Mouse (Mus musculus) embryo, embryonic 11.5 days (tissue): ENCODE results near the gene Mtif2.
"Not testable (repeated sequence)": the region's sequence is repeated elsewhere in the genome, so short reads cannot be mapped to it uniquely, and the experiment has no call there.

Experiments used
- DNase-seq: peaks from one replicate; pipeline ENCODE4 v3.0.0-alpha.2; 2012; ENCODE audit warnings: low read depth, low spot score

Mtif2 gene

GRCm38 (mm10) chr11:29525988-29526794 is at the start of gene Mtif2:
TSS of gene Mtif2 (plus strand) at chr11:29526408.
- peak; percentile 71 for DNase-seq

DNA sequence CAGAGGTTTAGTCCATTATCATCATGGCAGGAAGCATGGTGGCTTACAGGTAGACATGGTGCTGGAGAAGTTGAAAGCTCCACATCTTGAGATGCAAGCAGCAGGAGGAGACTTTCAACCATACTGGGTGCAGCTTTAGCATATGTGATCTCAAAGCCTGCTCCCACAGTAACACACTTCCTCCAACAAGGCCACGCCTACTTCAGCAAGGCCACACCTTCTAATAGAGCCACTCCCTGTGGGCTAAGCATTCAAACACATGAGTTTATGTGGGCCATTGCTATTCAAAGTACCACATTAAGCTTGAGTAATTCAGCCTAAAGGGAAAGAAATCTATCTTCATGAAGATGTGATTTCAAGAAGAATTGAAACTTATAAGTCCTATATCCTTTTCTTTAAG is 33.1 kb upstream of the Mtif2 start:
- DNase-seq = no peak

DNA sequence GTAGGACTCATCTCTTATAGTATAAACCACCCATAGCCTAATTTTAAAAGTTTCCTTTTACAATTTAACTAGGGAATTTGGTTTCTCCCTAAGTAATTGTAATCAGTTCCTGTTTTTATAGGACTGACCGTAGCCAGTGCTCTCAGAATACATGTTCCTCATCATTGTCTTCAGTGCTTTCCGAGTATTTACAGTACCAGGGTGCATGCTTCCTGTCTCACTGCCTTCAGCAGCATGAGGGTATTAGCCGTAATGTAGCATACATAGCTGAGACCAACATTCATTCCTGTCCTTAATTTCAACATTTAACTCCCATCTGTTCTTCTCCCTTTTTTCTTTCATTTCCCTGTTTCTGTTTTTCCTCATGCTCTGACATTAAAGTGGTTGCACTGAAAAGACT is 29.2 kb upstream of the Mtif2 start:
- DNase-seq = no peak

DNA sequence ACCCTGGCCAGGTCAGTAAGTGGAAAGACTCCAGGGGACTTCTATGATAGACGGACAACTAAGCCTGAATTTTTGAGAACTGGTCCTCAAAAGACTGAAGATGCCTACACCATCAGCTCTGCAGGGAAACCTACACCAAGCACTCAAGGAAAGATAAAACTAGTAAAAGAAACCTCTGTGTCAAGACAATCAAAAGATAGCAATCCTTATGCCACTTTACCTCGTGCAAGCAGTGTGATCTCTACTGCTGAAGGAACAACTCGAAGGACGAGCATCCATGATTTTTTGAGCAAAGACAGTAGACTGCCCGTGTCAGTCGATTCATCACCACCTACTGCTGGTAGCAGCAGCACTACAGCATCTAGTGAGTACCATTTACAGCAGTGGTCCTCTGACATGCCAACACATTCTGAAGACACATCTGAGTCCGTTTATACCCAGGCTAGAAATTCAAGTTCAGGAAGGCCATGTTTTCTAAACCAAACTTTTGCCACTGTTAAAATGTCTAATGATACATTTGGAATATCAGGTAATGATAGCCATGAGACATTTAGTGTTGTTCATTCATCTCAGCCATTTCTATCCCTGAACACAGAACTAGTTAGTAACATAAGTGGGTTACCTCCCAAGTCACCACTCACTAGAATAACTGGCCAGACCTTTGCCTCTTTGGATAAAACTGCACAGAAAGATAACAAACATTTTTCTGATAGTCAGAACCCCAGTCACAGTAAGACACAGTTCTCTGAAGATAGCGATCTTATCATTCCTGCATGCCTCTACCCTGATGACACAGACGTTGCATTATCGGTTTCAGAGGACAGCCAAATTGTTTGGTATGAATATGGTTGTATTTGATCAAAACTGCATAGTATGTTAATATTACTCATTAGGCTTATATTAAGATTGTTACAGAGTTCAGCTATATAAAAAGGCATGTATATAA is 22.0 kb upstream of the Mtif2 start:
- DNase-seq = no peak

DNA sequence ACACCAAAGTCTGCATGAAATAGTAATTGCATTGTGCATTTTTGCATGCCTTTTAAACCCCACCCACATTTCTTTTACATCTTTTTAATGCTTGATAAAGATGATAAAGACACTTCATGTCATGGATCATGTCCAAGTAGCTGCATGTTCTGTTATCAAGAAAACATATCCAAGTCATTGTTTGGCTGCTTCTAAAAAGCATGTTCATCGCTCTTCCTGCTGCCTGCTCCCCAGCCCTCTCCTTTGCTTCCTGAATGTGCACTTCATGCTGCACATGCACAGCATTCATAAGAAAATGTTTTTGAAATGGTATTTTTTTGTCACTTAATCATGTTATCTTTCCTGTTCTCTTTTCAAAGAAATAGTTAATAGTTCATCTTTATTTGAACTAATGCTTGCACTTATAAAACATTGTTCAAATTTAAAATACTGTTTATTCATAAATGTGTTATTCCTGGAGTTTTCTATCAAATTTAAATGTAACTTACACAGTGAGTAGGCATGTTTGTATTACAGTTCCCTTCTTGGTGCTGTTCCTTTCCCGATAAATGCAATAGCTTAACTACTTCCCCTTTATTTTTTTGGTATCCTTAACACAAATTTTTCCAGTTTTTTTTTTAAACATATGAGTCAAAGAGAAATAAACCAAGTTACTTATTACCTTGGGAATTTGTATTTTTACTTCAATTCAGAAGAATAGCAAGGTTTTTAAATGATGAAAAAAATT is 21.1 kb upstream of the Mtif2 start:
- no peak for DNase-seq

DNA sequence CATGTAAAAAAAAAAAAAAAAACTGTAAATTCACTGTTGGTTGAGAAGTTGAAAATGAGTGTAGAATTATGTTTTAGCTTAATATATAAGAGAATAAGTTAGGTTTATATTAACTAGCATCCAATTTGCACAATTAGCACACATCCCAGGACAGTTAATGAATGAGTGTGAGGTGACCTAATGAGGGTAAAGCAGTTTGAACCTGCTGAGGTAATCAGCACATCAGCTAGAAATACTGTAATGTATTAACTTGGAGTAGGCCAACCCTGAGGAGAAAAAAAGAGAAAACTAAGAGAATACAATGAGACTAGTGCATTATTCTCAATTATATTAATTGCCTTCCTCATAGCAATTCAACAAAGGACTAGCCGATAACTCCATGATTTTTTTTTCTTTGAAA is 16.8 kb upstream of the Mtif2 start:
- DNase-seq = no peak

DNA sequence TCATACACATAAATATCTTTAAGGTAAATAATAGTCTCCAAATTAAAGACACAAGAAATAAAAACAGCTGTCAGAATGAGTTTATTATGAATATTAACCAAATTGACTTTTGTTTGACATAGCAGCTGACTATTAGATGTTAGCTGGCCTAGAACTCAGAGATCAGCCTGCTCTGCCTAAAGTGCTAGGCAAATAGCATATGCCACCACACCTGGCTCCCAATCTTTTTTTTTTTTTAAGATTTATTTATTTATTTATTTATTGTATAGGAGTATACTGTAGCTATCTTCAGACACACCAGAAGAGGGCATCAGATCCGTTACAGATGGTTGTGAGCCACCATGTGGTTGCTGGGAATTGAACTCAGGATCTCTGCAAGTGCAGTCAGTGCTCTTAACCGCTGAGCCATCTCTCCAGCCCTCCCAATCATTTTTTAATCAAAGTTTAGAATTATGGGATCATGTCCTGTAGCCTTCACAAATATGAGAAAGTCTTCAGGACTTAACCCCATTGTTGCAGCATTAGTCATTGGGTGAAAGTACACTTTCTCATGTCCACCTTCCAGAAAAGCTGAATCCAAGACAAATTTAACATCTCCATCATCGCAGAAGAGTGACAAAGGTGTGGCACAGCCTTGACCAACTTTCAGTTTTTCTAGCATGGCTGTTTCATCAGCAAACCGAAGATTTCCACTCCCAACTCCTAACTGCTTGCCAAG is 13.2 kb upstream of the Mtif2 start:
- DNase-seq = no peak

GRCm38 (mm10) chr11:29514325-29514681 is 11.9 kb upstream of the Mtif2 start:
- no peak for DNase-seq

- DNase-seq = peak; percentile 85
These were observed 11.4 kb upstream of the Mtif2 start, which contains the start of gene Prorsd1 for GRCm38 (mm10) chr11:29514682-29515412. TSS of gene Prorsd1 (minus strand) at chr11:29515033.

DNA sequence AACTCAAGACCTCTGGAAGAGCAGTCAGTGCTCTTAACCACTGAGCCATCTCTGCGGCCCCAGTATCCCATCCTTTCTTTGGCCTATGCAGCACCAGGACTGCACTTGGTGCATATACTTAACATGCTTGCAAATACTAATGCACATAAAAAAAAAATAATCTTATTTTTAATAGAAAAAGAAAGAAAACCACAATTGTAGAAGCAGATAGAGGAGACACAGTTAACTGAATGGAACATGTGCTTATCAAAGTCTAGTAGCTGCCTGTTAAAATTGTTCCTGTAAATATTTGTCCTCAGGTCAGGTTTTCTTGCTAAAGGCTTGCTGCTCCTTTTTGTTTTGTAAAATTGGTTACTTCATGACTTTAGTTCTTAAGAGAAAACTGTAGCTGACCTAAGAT is 12.0 kb downstream of the Mtif2 start:
- no peak for DNase-seq

GRCm38 (mm10) chr11:29544225-29544945 is 18.2 kb downstream of the Mtif2 start:
- no peak for DNase-seq

DNA sequence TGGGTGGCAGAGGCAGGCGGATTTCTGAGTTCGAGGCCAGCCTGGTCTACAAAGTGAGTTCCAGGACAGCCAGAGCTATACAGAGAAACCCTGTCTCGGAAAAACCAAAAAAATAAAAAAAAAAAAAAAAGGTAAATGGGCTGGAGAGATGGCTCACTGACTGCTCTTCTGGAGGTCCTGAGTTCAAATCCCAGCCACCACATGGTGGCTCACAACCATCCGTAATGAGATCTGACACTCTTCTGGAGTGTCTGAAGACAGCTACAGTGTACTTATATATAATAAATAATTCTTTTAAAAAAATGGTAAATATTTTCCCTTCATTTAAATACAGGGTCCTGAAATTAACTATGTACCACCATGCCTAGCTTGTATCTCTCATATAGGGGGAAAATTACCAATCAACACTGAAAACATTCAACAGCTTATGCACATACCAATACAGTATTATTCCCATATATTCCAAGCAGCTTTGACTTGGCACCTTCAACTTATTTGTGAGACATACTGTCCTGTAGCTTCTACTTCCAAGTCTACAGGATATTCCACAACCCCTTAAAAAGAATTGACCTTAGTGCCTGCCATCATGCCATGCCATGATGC is 19.0 kb downstream of the Mtif2 start:
- DNase-seq = not testable (repeated sequence)

DNA sequence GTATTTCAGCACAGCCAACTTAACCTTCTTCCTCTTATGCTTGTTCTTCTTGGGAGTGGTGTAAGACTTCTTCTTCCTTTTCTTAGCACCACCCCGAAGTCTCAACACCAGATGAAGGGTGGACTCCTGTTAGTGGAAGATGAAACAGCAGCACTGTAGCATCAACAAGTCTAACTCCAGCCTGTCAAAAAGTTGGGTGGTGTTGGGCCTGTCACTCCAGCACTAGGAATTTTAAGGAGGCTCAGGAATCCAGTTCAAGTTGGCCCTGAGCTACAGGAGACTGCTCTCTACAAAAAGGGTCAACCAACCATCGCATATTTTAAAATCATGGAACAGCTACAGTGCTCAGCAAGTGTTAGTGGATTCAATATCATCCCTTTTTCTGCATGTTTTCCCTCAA is 20.1 kb downstream of the Mtif2 start:
- not testable (repeated sequence) for DNase-seq

DNA sequence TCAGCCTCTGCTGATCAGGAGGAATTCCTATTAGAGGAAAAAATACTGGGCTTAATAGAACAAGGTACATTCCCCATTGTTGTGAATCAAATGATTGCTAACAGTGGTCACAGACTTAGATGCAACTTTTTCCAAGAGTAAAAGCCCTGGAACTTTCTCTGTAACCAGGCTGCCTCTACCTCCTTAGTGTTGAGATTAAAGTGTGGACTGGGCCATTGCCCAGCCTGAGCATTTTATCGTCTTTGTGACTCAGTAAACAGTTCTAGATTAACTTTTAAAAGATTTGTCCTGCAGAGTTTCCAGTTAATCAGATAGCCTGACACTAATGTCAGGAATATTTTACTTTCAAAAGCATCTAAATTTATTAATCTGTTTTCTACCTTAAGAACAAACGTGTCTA is 20.6 kb downstream of the Mtif2 start:
- no peak for DNase-seq

DNA sequence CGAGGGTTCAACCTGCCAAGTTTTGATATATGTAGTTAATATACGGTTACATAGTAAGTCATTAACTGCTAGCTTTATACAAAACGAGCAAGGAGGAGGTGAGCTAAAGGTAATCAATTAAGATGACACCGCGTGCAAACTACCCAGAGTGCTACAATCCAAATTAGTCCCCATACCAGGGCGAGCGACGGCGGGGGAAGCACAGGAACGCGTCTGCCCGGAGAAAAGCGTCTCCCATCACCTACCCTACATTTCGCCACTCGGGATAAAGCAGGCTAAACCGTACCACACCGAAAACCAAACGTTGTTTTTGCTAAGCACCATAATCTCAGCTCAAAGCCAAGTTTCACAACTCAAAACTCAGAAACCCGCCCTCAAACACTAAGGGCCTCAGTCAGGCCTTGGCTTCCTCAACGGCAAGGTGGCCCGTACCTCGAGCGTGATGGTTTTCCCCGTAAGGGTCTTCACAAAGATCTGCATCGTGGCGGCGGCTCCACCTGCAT is 21.1 kb downstream of the Mtif2 start:
- DNase-seq = no peak

DNA sequence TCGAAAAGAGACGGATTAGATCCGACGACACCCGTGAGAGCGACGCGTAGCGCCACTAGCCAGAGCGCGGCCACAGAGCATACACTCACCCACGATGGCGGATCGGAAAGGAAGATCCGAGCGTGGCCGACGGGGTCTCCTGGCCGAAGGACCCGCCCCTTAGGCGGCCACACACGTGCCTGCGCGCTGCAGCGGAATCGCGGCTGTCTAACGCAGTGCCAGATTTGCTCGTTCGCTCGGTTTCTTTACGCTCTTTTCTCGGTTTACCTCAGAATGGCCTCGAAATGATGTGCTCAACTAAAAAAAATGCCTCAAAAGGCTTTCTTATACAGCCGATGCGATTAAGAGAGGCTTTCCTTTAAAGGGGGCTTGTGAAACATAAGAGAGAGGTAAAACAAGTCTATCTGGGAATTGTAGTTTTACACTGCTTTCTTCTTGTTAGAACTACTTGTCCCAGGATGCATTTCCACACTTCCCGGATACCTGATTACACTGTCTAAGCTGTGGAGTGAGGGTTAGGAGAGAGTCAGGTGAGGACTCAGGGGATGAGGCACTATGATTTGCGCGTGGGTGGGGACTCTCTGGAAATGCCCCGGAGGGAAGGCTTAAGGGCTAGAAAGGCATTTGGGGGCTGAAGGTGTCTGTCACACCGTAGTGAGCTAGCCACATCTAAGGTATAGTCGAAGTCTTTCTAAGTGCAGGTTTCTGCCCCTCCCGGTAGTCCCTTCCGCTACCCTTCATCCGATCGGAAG is 21.7 kb downstream of the Mtif2 start, which contains the start of the genes Clhc1 and Rps27a:
Gene Clhc1, plus strand, starts transcription at position 199 of the 752 bp plus-strand sequence.
Gene Rps27a, minus strand, starts transcription at position 358 of the 752 bp plus-strand sequence.
- peak; percentile 84 for DNase-seq

DNA sequence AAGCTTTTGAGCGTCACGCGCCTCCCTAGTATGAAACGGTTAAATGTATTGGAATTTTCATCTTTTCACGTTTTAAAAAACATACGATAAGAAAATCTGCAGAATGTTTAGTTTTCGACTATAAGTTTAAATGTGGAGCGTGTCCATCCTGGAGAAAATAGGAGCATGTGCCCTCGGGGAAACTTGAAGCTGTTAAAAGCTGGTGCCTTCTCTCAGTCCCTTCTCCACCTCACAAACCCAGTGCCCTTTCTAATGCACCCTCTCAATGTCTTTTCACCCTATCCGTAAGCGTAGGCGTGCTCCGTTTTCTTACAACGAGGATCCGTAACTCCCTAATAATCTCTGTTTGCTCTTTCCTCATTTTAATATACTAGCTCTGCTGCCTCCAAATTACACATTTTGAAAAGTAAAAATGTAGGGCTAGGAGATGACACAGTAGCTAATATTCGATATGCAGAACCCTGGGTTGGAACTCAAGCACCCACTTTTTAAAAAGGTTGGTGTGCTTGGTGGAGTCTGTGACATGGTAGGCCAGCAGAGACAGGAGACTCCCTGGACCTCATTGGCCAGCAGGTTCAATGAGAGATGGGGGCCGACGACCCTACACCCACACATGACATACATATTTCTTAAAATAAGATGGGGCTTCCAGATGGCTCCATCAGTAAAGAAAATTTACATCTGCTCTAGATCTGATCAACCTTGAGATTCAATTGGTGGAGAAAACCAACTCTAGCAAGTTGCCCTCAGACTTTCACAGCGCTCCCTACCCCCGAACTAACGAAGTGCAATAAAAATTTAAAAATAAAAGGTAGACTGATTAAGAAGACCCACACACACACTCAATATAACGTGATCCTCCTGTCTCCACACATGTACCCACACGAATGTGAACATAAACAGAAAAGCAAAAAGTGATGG is 22.6 kb downstream of the Mtif2 start:
- DNase-seq = no peak
